Mouse (Mus musculus) MEL (cell line): ENCODE measurements around the gene Ube3b. TPM values are rescaled to one million over a fixed set of nuclear protein-coding genes. Genes with fewer than 3 reads are reported as not detected.

ENCODE experiments used
- DNase-seq: peaks from one replicate; pipeline ENCODE4 v3.0.0; 2011; ENCODE audit warnings: low read depth, low spot score
- H3K27ac ChIP-seq: 2 replicates; pipeline ENCODE4 v1.5.1; 2012; ENCODE audit warnings: low read depth, mild to moderate bottlenecking, control low read depth, low read length, moderate library complexity; ENCODE audit not compliant: control insufficient read depth
- H3K27me3 ChIP-seq, 2 experiments: fragments of 150-350 bp in 1 of 2; sonication (generic) in 1 of 2; 2 replicates each; pipeline ENCODE4 v1.6.1; 2012; ENCODE audit warnings: low read length in 2 of 2, mild to moderate bottlenecking in 2 of 2, improper control_type of control experiment in 1 of 2, moderate library complexity in 1 of 2; ENCODE audit not compliant: insufficient read depth in 2 of 2, control insufficient read depth in 1 of 2
- H3K36me3 ChIP-seq, 2 experiments: 2 replicates each; pipeline ENCODE4 v1.6.1; 2012 to 2014; ENCODE audit warnings: low read length in 2 of 2, improper control_type of control experiment in 1 of 2, inconsistent platforms in 1 of 2, mild to moderate bottlenecking in 1 of 2; ENCODE audit not compliant: insufficient read depth in 2 of 2, control insufficient read depth in 1 of 2
- H3K4me1 ChIP-seq, 2 experiments: fragments of 150-350 bp in 1 of 2; sonication (generic) in 1 of 2; 2 replicates each; pipeline ENCODE4 v1.6.1; 2012; ENCODE audit warnings: low read length in 2 of 2, improper control_type of control experiment in 1 of 2, mild to moderate bottlenecking in 1 of 2; ENCODE audit not compliant: insufficient read depth in 2 of 2, control insufficient read depth in 1 of 2
- H3K4me3 ChIP-seq, 2 experiments: fragments of 150-350 bp in 1 of 2; sonication (generic) in 1 of 2; 2 replicates each; pipeline ENCODE4 v1.5.1; 2012; ENCODE audit warnings: low read depth in 2 of 2, low read length in 2 of 2, mild to moderate bottlenecking in 2 of 2, moderate library complexity in 2 of 2, control low read depth in 1 of 2, improper control_type of control experiment in 1 of 2; ENCODE audit not compliant: control insufficient read depth in 1 of 2, insufficient read depth in 1 of 2
- H3K79me2 ChIP-seq: 2 replicates; pipeline ENCODE4 v1.6.1; 2012; ENCODE audit warnings: mild to moderate bottlenecking, low read length, moderate library complexity; ENCODE audit not compliant: control insufficient read depth, poor library complexity, insufficient read depth
- H3K9ac ChIP-seq: 2 replicates; pipeline ENCODE4 v1.6.1; 2012; ENCODE audit warnings: low read depth, mild to moderate bottlenecking, control low read depth, low read length, moderate library complexity; ENCODE audit not compliant: control insufficient read depth, poor library complexity, severe bottlenecking
- H3K9me3 ChIP-seq: fragments of 150-350 bp; sonication (generic); replicated peaks from 2 replicates; pipeline ENCODE4 v1.6.1; 2012; ENCODE audit warnings: mild to moderate bottlenecking, low read length, improper control_type of control experiment, moderate library complexity; ENCODE audit not compliant: insufficient read depth
- BHLHE40 ChIP-seq: IDR thresholded peaks from 2 replicates; pipeline ENCODE4 v1.6.1; 2012; ENCODE audit warnings: low read depth, mild to moderate bottlenecking, inconsistent platforms, low read length, improper control_type of control experiment, borderline replicate concordance
- CHD1 ChIP-seq: IDR thresholded peaks from 2 replicates; pipeline ENCODE4 v1.6.1; 2012; ENCODE audit warnings: low read depth, mild to moderate bottlenecking, inconsistent platforms, low read length, improper control_type of control experiment
- CHD2 ChIP-seq: IDR thresholded peaks from 2 replicates; pipeline ENCODE4 v1.6.1; 2011; ENCODE audit warnings: low read length, improper control_type of control experiment
- E2F4 ChIP-seq: IDR thresholded peaks from 2 replicates; pipeline ENCODE4 v1.6.1; 2011; ENCODE audit warnings: low read depth, low read length, improper control_type of control experiment, borderline replicate concordance
- GATA1 ChIP-seq: IDR thresholded peaks from 2 replicates; pipeline ENCODE4 v1.6.1; 2011; ENCODE audit warnings: low read depth, low read length, improper control_type of control experiment
- HCFC1 ChIP-seq: IDR thresholded peaks from 2 replicates; pipeline ENCODE4 v1.6.1; 2012; ENCODE audit warnings: low read depth, mild to moderate bottlenecking, inconsistent platforms, low read length, improper control_type of control experiment, moderate library complexity
- MAFK ChIP-seq: IDR thresholded peaks from 2 replicates; pipeline ENCODE4 v1.6.1; 2011; ENCODE audit warnings: low read depth, mild to moderate bottlenecking, low read length, improper control_type of control experiment, borderline replicate concordance
- MAZ ChIP-seq: IDR thresholded peaks from 2 replicates; pipeline ENCODE4 v1.6.1; 2012; ENCODE audit warnings: low read depth, mild to moderate bottlenecking, inconsistent platforms, low read length, improper control_type of control experiment
- MEF2A ChIP-seq: IDR thresholded peaks from 2 replicates; pipeline ENCODE4 v1.6.1; 2014; ENCODE audit warnings: low read depth, mild to moderate bottlenecking, inconsistent platforms, low read length, improper control_type of control experiment; ENCODE audit not compliant: poor library complexity, insufficient replicate concordance, severe bottlenecking; ENCODE audit errors: extremely low read depth
- SIN3A ChIP-seq: IDR thresholded peaks from 2 replicates; pipeline ENCODE4 v1.6.1; 2012; ENCODE audit warnings: low read length, improper control_type of control experiment, inconsistent platforms
- TCF12 ChIP-seq: IDR thresholded peaks from 2 replicates; pipeline ENCODE4 v1.6.1; 2014; ENCODE audit warnings: low read depth, mild to moderate bottlenecking, inconsistent platforms, low read length, improper control_type of control experiment, moderate library complexity
- UBTF ChIP-seq: IDR thresholded peaks from 2 replicates; pipeline ENCODE4 v1.6.1; 2012; ENCODE audit warnings: low read depth, mild to moderate bottlenecking, inconsistent platforms, low read length, improper control_type of control experiment, moderate library complexity, borderline replicate concordance; ENCODE audit not compliant: insufficient read depth
- USF1 ChIP-seq: IDR thresholded peaks from 2 replicates; pipeline ENCODE4 v1.6.1; 2014; ENCODE audit warnings: low read depth, mild to moderate bottlenecking, inconsistent platforms, low read length, improper control_type of control experiment, moderate library complexity
- ZC3H11A ChIP-seq: IDR thresholded peaks from 2 replicates; pipeline ENCODE4 v1.6.1; 2012; ENCODE audit warnings: low read depth, mild to moderate bottlenecking, inconsistent platforms, low read length, improper control_type of control experiment
- polyA plus RNA-seq, 2 experiments: library from polyadenylated mRNA; stranded (reverse) in 1 of 2; unstranded in 1 of 2; fragments of >175 nt in 1 of 2; fragments of >200 nt in 1 of 2; gene quantifications; 2 replicates each; pipeline versions ENCODE4 v1.2.1 to v1.2.4; 2012; ENCODE audit warnings: low replicate concordance in 2 of 2, low read depth in 1 of 2; ENCODE audit not compliant: insufficient read length in 2 of 2, insufficient read depth in 1 of 2, missing spikeins in 1 of 2
- total RNA-seq: library from RNA; depleted of rRNA; stranded (reverse); fragments of 300-350 nt; gene quantifications from 2 replicates; pipeline ENCODE4 v1.2.3, GENCODE M21; 2012

The Ube3b gene
- total and polyA plus RNA-seq, 3 experiments: 21.8 to 150 (median 45.4) TPM

DNA sequence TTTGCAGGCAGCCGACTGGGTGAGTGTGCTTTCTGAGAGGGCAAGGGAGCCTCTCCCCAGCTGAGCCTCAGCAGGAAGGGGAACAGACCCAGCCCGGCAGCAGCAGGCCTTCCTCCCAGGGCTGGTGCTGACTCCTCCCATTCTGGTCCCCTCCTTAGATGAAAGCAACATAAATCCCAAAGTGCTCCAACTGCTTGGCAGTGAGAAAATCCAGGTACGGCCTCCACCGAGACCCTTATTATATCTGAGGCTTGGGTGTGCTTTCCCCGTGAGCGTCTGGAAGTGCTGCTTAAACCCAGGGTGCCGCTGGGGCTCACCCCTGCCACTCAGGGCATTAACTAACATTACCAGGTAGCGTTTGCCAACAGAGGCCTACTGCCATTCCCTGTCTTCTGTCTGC is 20.8 kb upstream of the Ube3b start:
- Histone ChIP-seq H3K36me3 (no peaks in the 10 kb centered on the region; a peak in 1 of 4 replicates), H3K4me3 (no peak overlapping the region)

GRCm38 (mm10) chr5:114360968-114361367 is 19.4 kb upstream of the Ube3b start:
- Histone ChIP-seq H3K4me1 (peaks cover 11 to 13% of the 10 kb centered on the region in 2 experiments), H3K9ac (no peak overlapping the region), H3K9me3 (no peaks in the 10 kb centered on the region), H3K27me3 (no peaks in the 10 kb centered on the region), H3K27ac (no peak overlapping the region), H3K36me3 (peaks cover under 1 to 7% of the 10 kb centered on the region in 2 experiments; a peak in 3 of 4 replicates), H3K79me2 (no peaks in the 10 kb centered on the region), H3K4me3 (no peak overlapping the region)
- no peak for TF ChIP-seq GATA1
- TF ChIP-seq CHD1: no peak
- no peak for TF ChIP-seq E2F4
- TF ChIP-seq TCF12: no peak
- no peak for TF ChIP-seq UBTF
- no peak for TF ChIP-seq MAFK
- no peak for TF ChIP-seq USF1
- no peak for DNase-seq

More for the DNA sequence above, 20.8 kb upstream of the Ube3b start:
- H3K27ac ChIP-seq: no peak overlapping the region
- no peaks in the 10 kb centered on the region for H3K79me2 ChIP-seq
- H3K27me3 ChIP-seq: no peaks in the 10 kb centered on the region
- H3K9ac ChIP-seq: no peak overlapping the region
- TF ChIP-seq MAZ (no peak), CHD2 (no peak), SIN3A (no peak), BHLHE40 (no peak), HCFC1 (no peak), ZC3H11A (no peak), MEF2A (no peak)
- no peaks in the 10 kb centered on the region for H3K9me3 ChIP-seq
- DNase-seq: no peak
- peaks cover 1 to 2% of the 10 kb centered on the region in 2 experiments; a peak in 3 of 4 replicates for H3K4me1 ChIP-seq
